Mouse (Mus musculus) MEL (cell line): ENCODE measurements at regions not wholly inside any gene's neighbourhood (a gene's known extent, or its start where the extent isn't known, plus 50 kb on each side); places are given as distances from the start of the nearest gene placed in this dataset.

Source experiments
- DNase-seq: peaks from one replicate; pipeline ENCODE4 v3.0.0; 2011; ENCODE audit warnings: low read depth, low spot score
- H3K27ac ChIP-seq: 2 replicates; pipeline ENCODE4 v1.5.1; 2012; ENCODE audit warnings: low read depth, mild to moderate bottlenecking, control low read depth, low read length, moderate library complexity; ENCODE audit not compliant: control insufficient read depth
- H3K27me3 ChIP-seq, 2 experiments: fragments of 150-350 bp in 1 of 2; sonication (generic) in 1 of 2; 2 replicates each; pipeline ENCODE4 v1.6.1; 2012; ENCODE audit warnings: low read length in 2 of 2, mild to moderate bottlenecking in 2 of 2, improper control_type of control experiment in 1 of 2, moderate library complexity in 1 of 2; ENCODE audit not compliant: insufficient read depth in 2 of 2, control insufficient read depth in 1 of 2
- H3K36me3 ChIP-seq, 2 experiments: 2 replicates each; pipeline ENCODE4 v1.6.1; 2012 to 2014; ENCODE audit warnings: low read length in 2 of 2, improper control_type of control experiment in 1 of 2, inconsistent platforms in 1 of 2, mild to moderate bottlenecking in 1 of 2; ENCODE audit not compliant: insufficient read depth in 2 of 2, control insufficient read depth in 1 of 2
- H3K4me1 ChIP-seq, 2 experiments: fragments of 150-350 bp in 1 of 2; sonication (generic) in 1 of 2; 2 replicates each; pipeline ENCODE4 v1.6.1; 2012; ENCODE audit warnings: low read length in 2 of 2, improper control_type of control experiment in 1 of 2, mild to moderate bottlenecking in 1 of 2; ENCODE audit not compliant: insufficient read depth in 2 of 2, control insufficient read depth in 1 of 2
- H3K4me3 ChIP-seq, 2 experiments: fragments of 150-350 bp in 1 of 2; sonication (generic) in 1 of 2; 2 replicates each; pipeline ENCODE4 v1.5.1; 2012; ENCODE audit warnings: low read depth in 2 of 2, low read length in 2 of 2, mild to moderate bottlenecking in 2 of 2, moderate library complexity in 2 of 2, control low read depth in 1 of 2, improper control_type of control experiment in 1 of 2; ENCODE audit not compliant: control insufficient read depth in 1 of 2, insufficient read depth in 1 of 2
- H3K79me2 ChIP-seq: 2 replicates; pipeline ENCODE4 v1.6.1; 2012; ENCODE audit warnings: mild to moderate bottlenecking, low read length, moderate library complexity; ENCODE audit not compliant: control insufficient read depth, poor library complexity, insufficient read depth
- H3K9ac ChIP-seq: 2 replicates; pipeline ENCODE4 v1.6.1; 2012; ENCODE audit warnings: low read depth, mild to moderate bottlenecking, control low read depth, low read length, moderate library complexity; ENCODE audit not compliant: control insufficient read depth, poor library complexity, severe bottlenecking
- H3K9me3 ChIP-seq: fragments of 150-350 bp; sonication (generic); replicated peaks from 2 replicates; pipeline ENCODE4 v1.6.1; 2012; ENCODE audit warnings: mild to moderate bottlenecking, low read length, improper control_type of control experiment, moderate library complexity; ENCODE audit not compliant: insufficient read depth
- EP300 ChIP-seq, 2 experiments: IDR thresholded peaks; 2 replicates each; pipeline ENCODE4 v1.6.1; 2011; ENCODE audit warnings: improper control_type of control experiment in 2 of 2, low read length in 2 of 2, low read depth in 1 of 2, mild to moderate bottlenecking in 1 of 2
- MXI1 ChIP-seq: IDR thresholded peaks from 2 replicates; pipeline ENCODE4 v1.6.1; 2011; ENCODE audit warnings: mild to moderate bottlenecking, low read depth, low read length, improper control_type of control experiment
- MYC ChIP-seq: IDR thresholded peaks from 2 replicates; pipeline ENCODE4 v1.6.1; 2011; ENCODE audit warnings: low read depth, mild to moderate bottlenecking, low read length, improper control_type of control experiment, moderate library complexity
- POLR2A ChIP-seq, 2 experiments: IDR thresholded peaks; 2 replicates each; pipeline ENCODE4 v1.6.1; 2011 to 2012; ENCODE audit warnings: low read length in 2 of 2, mild to moderate bottlenecking in 2 of 2, control low read depth in 1 of 2, improper control_type of control experiment in 1 of 2, low read depth in 1 of 2, moderate library complexity in 1 of 2; ENCODE audit not compliant: control insufficient read depth in 1 of 2, insufficient read depth in 1 of 2, poor library complexity in 1 of 2
- RAD21 ChIP-seq: IDR thresholded peaks from 2 replicates; pipeline ENCODE4 v1.6.1; 2011; ENCODE audit warnings: mild to moderate bottlenecking, low read depth, low read length, improper control_type of control experiment
- SIN3A ChIP-seq: IDR thresholded peaks from 2 replicates; pipeline ENCODE4 v1.6.1; 2012; ENCODE audit warnings: low read length, improper control_type of control experiment, inconsistent platforms
- SMC3 ChIP-seq: IDR thresholded peaks from 2 replicates; pipeline ENCODE4 v1.6.1; 2011; ENCODE audit warnings: low read depth, low read length, improper control_type of control experiment
- TCF12 ChIP-seq: IDR thresholded peaks from 2 replicates; pipeline ENCODE4 v1.6.1; 2014; ENCODE audit warnings: low read depth, mild to moderate bottlenecking, inconsistent platforms, low read length, improper control_type of control experiment, moderate library complexity
- USF1 ChIP-seq: IDR thresholded peaks from 2 replicates; pipeline ENCODE4 v1.6.1; 2014; ENCODE audit warnings: low read depth, mild to moderate bottlenecking, inconsistent platforms, low read length, improper control_type of control experiment, moderate library complexity
- ZKSCAN1 ChIP-seq: IDR thresholded peaks from 2 replicates; pipeline ENCODE4 v1.6.1; 2012; ENCODE audit warnings: low read depth, mild to moderate bottlenecking, inconsistent platforms, low read length, improper control_type of control experiment, moderate library complexity
- ZMIZ1 ChIP-seq: IDR thresholded peaks from 2 replicates; pipeline ENCODE4 v1.6.1; 2012; ENCODE audit warnings: low read depth, mild to moderate bottlenecking, inconsistent platforms, low read length, improper control_type of control experiment, moderate library complexity

DNA sequence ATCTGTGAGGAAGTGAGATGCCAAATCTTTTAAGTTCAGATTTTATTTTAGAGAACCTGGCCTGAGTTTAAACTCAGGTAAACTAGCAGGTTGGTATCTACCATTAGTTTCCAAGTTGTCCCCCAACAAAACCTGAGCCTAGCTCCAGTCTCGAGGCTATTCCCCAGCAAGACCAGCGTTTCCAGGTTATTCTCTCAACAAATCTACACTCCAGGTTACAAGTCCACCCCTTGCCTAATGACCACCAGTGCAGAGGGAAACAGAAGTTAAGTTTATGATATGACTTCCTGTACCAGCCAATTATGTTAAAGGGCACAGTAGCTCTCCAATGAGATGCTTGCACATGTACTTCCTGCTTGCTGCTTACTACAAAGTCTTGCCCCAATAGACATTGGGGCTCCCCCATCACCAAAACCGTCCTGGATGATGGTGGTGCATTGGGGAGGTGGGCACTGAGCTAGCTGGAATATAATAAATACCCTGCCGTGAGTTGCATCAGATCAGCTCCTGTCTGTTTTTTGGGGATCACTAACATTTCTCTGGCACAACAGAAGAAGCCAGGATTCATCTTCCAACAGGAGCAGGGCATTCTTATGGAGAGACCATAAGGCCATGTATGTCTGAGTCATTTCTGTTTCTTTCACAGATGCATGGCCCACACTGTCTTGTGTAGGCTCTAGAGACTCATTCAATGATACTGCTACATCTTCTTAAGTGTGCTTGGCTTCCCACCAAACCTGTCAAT, 111.2 kb upstream of the Cpsf6 start:
- Histone ChIP-seq H3K9ac (no peak overlapping the region), H3K4me1 (no peaks in the 10 kb centered on the region), H3K9me3 (no peaks in the 10 kb centered on the region), H3K27ac (no peak overlapping the region), H3K27me3 (no peaks in the 10 kb centered on the region), H3K36me3 (no peaks in the 10 kb centered on the region), H3K4me3 (no peak overlapping the region), H3K79me2 (no peaks in the 10 kb centered on the region)
- TF ChIP-seq RAD21 = no peak
- TF ChIP-seq EP300 (IDR thresholded peaks at IDR 0.05; ENCODE audit: low read depth in 1 of 2, low read length in 2 of 2) = no peak
- TF ChIP-seq MYC = no peak
- no peak for TF ChIP-seq TCF12
- TF ChIP-seq POLR2A (IDR thresholded peaks at IDR 0.05; ENCODE audit: control insufficient read depth in 1 of 2, insufficient read depth in 1 of 2, low read depth in 1 of 2, low read length in 2 of 2, poor library complexity in 1 of 2) = no peak
- no peak for TF ChIP-seq SIN3A
- no peak for TF ChIP-seq ZMIZ1
- no peak for TF ChIP-seq USF1
- no peak for DNase-seq

DNA sequence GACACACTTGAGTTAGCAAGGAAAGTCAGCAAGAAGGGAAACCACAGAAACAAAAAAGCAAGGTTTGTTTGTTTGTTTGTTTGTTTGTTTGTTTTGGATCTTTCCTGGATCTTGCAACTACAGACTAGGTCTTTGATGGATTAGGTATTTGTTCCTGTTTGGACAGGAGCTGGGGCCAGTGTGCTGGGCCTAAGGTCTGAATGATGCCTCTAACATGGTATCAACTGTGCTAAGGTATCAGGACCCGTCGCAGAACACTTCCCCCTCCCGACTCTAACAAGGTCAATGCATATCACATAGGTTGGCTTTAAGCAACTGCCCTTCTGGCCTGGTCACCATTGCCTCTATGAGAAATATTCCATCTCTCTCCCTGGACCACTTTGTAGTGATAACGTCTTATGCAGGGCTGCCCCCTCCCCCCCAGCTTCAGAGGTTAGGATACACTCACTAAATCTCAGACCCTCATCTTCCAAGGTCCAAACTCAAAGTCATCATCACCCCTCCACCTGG, 103.3 kb upstream of the Cpsf6 start:
- no peak for DNase-seq
- Histone ChIP-seq H3K4me1 (no peaks in the 10 kb centered on the region), H3K4me3 (no peak overlapping the region), H3K9ac (no peak overlapping the region), H3K9me3 (no peaks in the 10 kb centered on the region), H3K27ac (no peak overlapping the region), H3K79me2 (no peaks in the 10 kb centered on the region), H3K27me3 (no peaks in the 10 kb centered on the region), H3K36me3 (no peaks in the 10 kb centered on the region)
- TF ChIP-seq MXI1 = no peak
- no peak for TF ChIP-seq SMC3
- no peak for TF ChIP-seq ZKSCAN1

DNA sequence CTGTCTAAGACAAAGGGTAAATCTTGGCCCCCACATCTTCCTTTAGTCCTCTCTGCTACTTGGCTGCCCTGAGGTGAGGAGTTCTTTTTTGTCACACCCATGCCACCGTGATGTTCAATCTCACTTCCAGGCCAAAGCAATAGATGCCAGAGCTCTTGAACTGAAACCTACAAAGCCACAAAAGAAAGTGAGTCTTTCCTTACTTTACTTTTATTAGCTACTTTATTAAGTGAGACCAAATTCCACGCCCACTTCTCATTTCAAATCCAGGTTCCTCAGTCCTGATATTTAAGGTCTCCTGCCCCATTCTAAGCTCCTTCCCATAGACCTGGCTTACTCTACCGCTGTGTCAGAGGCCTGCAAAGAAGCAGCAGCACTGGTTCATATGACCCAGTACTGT, 102.5 kb upstream of the Cpsf6 start:
- Histone ChIP-seq H3K27ac (no peak overlapping the region), H3K36me3 (no peaks in the 10 kb centered on the region)

More for the DNA sequence above, 102.5 kb upstream of the Cpsf6 start:
- no peaks in the 10 kb centered on the region for H3K9me3 ChIP-seq
- H3K4me3 ChIP-seq = no peak overlapping the region
- TF ChIP-seq RAD21 (no peak), SIN3A (no peak), SMC3 (no peak)
- no peaks in the 10 kb centered on the region for H3K27me3 ChIP-seq
- no peak overlapping the region for H3K9ac ChIP-seq
- H3K79me2 ChIP-seq = no peaks in the 10 kb centered on the region
- no peak for DNase-seq
- H3K4me1 ChIP-seq = no peaks in the 10 kb centered on the region
